Mouse (Mus musculus) duodenum, adult 2 months (tissue): ENCODE results near the gene Cfap74. TPM values are rescaled to one million over a fixed set of nuclear protein-coding genes. Genes with fewer than 3 reads are reported as not detected.

Experiments used
- polyA plus RNA-seq: library from polyadenylated mRNA; depleted of rRNA; stranded (reverse); fragments of >200 nt; gene quantifications from 2 replicates; pipeline ENCODE4 v1.2.3, GENCODE M21; 2012; ENCODE audit warnings: low replicate concordance; rRNA removed

Cfap74 gene
- 0.82 and 0.87 TPM in 2 replicates for polyA plus RNA-seq

DNA sequence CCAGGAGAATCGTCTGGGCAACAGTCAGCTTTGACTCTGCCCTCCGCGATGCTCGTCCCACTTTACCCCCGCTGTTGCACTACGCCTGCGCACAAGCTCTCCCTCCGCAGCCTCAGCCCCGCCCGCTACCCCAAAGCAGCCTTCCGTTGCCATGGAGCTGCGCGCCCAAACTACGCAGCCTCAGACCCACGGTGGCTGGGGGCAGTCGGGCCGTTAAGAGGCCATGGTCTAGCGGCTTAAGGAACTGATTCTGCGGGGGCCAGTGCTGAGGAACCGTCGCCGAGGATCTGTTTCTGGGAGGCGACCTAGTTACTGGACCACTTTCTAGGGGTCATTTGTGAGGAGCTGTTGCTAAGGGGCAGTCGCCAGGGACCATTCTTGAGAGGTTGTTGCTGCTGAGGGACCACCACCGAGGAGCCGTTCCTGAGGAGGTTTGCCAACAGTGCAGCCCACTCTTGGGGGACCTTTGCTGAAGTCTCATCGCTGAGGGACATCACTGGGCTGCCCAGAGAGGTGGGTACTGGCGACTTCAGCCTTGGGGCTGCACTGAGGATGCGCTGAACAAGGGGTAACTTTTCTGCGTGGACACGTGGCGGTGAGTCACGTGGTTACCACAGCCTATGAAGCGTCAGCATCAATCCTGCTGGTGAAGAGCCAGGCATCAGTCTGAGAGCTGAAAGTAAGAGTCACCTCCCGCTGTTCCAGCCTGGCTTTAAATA is at the start of gene Cfap74:
Gene Cfap74 (plus strand): TSS at position 133 of the 719 bp plus-strand sequence.

DNA sequence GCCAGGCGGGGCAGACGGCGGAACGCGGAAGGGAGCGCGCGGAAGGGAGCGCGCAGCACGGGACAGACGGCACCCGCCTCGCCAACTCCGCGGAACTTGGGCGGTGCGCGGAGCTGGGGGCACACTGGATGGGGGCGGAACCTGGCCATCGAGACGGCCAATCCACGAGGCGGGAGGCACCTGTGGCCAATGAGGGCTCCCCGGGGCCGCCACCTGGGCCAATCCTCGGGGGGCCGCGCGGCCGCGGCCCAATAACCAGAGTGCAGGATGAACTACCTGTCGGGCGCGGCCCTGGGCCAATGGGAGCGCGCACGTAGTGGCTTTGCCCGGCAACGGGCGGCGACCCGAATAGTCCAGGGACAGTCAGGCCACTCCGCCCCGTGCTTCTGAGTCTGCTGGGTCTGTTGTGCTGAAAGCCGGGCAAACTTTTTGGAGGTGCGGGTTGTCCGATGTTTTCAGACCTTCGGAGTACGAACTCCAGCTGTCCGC is 47.6 kb upstream of the Cfap74 start, which contains the start of gene Prkcz:
Gene Prkcz (minus strand): TSS at position 59 of the 489 bp plus-strand sequence.

DNA sequence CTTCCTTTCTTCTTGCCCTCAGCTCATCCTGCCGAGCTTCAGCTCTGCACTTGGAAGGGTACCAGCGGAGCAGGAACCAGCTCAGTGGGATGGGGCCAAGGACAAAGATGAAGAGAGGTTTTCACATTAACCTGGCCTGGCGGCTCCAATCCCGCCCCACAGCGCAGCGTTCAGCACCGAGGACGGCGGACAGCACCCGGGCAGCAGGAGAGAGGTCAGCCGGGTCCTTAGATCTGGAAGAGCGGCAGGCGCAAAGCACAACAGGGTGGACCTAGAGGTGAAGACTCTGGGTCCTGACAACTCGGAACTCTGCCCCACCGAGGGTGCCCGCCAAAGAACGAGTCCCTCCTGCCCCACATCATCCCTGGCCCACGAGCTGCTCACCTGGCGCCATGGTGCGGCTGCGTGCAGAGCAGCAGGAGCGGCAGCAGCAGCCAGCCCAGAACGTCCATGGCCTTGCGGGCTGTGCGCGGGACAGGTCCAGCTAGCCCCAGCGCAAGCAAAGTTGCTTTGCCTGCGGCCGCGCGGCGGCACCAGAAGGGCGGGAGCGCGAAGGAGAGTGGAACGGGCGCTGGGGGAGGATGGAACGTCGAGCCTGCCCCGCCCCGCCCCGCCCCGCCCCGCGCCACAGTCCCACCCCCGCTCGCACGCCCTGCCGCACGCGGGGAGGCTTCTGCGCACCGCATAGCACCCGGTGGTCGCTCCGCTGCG is 11.3 kb upstream of the Cfap74 start, which contains the start of gene Gabrd:
Gene Gabrd (minus strand): TSS at position 602 of the 711 bp plus-strand sequence.

DNA sequence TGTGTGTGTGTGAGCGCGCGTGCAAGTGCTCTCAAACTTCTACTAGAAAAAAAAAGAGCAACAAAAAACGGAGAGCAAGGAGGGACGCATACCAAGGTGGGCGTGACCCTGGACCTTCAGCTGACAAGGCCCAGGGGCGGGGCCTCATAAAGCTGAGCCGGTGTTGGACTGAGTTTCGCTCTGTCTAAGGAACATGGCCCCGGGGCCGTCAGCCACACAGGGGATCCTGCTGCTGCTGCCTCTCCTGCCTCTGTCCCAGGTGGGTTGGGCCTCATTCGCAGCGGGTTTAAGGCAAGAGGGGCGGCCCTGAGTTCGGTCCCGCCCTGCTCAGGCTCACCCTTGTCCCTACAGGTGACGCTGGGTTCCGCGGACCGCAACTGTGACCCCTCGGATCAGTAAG is 60.0 kb downstream of the Cfap74 start, which contains the start of gene Tmem52:
Gene Tmem52 (plus strand): TSS at position 163 of the 400 bp plus-strand sequence.

DNA sequence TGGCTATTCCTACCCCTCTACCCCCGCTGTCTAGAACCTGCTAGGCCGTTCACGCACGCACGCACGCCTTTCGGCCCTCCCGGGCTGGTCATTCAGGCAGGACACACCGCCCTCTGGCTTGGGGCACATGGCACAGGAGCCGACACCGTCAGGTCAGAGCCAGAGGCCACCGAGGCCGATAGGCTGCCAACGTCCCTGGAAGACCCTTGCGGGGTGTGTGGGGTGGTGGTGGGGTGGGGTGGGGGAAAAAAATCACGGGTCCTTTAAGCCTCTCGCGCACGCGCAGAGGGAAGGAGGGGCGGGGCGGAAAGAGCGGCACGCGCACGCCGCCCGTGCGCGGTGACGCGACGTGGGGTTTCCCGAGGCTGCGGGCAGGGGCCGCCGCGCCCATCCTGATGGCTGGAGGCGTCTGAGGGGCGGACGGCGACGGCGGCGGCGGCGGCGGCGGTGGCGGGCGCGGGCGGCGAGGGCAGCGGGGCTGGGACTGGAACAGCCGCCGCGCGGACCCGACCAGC is 82.1 kb downstream of the Cfap74 start, which contains the start of gene Gnb1:
Gene Gnb1 (plus strand): TSS at position 372 of the 515 bp plus-strand sequence.

Other genes starting within 250 kb of the Cfap74 start
- 24.5 and 32.8 TPM in 2 replicates for gene Ski, start 186.6 kb upstream of the Cfap74 start, polyA plus RNA-seq
- 55.3 and 69.9 TPM in 2 replicates for gene Faap20, start 159.4 kb upstream of the Cfap74 start, polyA plus RNA-seq
- 20.9 and 61.8 TPM in 2 replicates for gene Prkcz, start 47.8 kb upstream of the Cfap74 start, polyA plus RNA-seq
- 0.34 and 1.2 TPM in 2 replicates for gene Gabrd, start 11.1 kb upstream of the Cfap74 start, polyA plus RNA-seq
- 1.1 and 2.4 TPM in 2 replicates for gene Tmem52, start 59.9 kb downstream of the Cfap74 start, polyA plus RNA-seq
- gene Gnb1, start 82.2 kb downstream of the Cfap74 start, polyA plus RNA-seq, result 463 and 1,045 TPM in 2 replicates
- gene Nadk, start 153.2 kb downstream of the Cfap74 start, polyA plus RNA-seq, result 106 and 132 TPM in 2 replicates
- gene Slc35e2, start 192.2 kb downstream of the Cfap74 start, polyA plus RNA-seq, result 16.8 and 17.8 TPM in 2 replicates
- gene Cdk11b, start 215.7 kb downstream of the Cfap74 start, polyA plus RNA-seq, result 28.5 and 44.9 TPM in 2 replicates
- not detected in 2 replicates for gene Gm10563, start 236.2 kb downstream of the Cfap74 start, polyA plus RNA-seq
- gene Mmp23, start 244.2 kb downstream of the Cfap74 start, polyA plus RNA-seq, result 23.1 and 28.4 TPM in 2 replicates